Mouse (Mus musculus): Measurements from ENCODE around the gene Txnip.

DNA sequence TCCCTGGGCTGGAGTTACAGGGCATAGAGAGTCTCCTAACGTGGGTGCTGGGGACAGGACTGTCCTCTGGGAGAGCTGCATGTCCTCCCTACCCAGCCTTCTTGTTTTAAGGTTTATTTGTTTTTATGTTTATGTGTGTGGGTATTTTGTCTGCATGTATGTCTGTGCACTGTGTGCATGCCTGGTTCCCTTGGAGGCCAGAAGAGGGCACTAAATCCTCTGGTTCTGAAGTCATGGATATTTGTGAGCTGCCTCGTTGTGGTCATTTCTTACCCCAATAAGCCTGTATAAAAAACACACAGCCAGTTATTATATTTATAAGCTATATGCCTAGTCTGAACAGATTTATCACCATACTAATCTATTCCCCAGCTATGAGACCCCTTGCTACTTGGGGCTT lies 23.5 kb upstream of the Txnip start:
- TF ChIP-seq POLR2A (IDR thresholded peaks at IDR 0.05; ENCODE audit: control insufficient read depth, extremely low read depth, insufficient read depth, low read length, poor library complexity) (no peak), CTCF (IDR thresholded peaks at IDR 0.05; ENCODE audit: borderline replicate concordance, control insufficient read depth, extremely low read depth, insufficient read depth, low read length, poor library complexity) (no peak)
